Mouse (Mus musculus): Measurements from ENCODE around the gene Dhrs7.

DNA sequence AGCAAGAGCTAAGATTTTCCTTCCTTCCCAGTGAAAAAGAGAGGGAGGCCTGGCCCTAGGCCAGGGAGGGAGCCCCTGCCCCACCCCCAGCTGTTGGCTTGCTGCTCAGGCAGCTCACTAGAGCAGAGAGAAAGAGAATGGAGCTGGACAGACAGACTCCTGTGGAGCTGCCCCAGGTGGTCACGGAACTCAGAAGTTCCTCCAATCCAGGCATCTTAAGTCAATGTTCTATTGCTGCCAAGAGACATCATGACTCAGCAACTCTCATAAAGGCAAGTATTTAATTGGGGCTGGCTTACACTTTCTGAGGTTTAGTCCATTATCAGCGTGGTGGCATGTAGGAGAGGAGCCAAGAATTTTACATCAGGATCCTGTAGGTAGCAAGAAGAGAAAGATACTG, 10.1 kb upstream of the Dhrs7 start:
- TF ChIP-seq EP300 (IDR thresholded peaks at IDR 0.05) (no peak), CTCF (IDR thresholded peaks at IDR 0.05) (no peak)

All from lung, postnatal 0 days (tissue).